Mouse (Mus musculus): ENCODE measurements at regions not wholly inside any gene's neighbourhood (a gene's known extent, or its start where the extent isn't known, plus 50 kb on each side); places are given as distances from the start of the nearest gene placed in this dataset.

- DNase-seq, result peak in 1 of 2 experiments; percentile 17
Measured at GRCm38 (mm10) chr3:68795641-68796040, 73.7 kb upstream of the 1110032F04Rik start.

DNA sequence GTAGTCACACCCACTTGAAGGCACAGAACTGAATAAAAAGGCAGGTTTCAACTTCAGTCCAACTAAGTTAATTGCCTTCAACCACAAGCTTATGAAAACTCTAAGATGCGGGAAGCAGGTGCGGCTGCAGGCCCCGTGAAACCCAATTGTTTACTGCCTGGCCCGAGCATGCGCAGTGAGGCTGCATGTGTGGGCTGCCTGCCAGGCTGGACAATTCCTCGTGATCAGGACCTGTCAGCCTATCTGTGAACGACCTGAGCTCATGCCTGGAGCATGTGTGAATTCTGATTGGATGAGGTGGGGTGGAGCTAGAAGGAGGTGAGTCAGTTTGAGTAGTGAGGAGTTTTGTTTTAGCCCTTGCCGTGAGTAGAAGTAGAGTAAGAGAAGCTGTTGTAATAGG is 71.0 kb upstream of the 1110032F04Rik start:
- DNase-seq, result peak in 1 of 2 experiments; percentile 36

DNA sequence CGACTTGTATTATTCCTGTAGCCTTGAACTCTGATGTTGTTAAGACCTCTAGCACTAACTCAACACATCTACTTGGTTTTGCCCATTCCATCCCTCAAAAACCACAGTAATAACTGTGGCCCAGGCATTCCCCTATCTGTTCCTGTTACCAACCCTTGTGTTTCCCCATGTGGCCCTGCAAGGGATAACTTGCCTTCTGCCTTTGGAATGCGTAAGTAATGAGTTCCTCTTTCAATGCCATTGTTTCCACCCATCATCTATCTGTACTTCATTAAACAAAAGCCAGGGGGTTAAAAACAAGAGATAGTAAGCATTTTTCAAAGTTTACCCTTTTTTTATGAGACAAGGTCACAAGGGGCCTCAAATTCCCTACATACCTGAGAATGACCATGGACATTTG is 60.5 kb upstream of the 1110032F04Rik start:
- no peak for DNase-seq

DNA sequence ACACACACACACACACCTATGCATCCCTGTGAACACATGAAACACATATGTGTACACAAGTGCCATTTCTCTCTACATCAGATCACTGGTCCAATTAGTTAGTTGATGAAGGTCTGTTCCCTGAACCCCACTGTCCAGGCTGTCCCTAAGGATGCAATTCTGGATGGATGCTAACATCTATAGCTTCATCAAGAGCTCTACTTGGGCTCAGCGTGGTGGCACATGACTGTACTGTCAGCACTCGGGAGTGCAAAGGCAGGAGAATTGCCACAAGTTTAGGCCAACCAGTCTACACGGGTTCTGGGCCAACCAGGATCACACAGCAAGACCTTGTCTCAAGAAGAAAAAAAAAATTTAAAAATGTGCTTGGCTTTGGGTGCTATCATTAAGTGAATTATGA is 55.9 kb upstream of the 1110032F04Rik start:
- no peak for DNase-seq

DNA sequence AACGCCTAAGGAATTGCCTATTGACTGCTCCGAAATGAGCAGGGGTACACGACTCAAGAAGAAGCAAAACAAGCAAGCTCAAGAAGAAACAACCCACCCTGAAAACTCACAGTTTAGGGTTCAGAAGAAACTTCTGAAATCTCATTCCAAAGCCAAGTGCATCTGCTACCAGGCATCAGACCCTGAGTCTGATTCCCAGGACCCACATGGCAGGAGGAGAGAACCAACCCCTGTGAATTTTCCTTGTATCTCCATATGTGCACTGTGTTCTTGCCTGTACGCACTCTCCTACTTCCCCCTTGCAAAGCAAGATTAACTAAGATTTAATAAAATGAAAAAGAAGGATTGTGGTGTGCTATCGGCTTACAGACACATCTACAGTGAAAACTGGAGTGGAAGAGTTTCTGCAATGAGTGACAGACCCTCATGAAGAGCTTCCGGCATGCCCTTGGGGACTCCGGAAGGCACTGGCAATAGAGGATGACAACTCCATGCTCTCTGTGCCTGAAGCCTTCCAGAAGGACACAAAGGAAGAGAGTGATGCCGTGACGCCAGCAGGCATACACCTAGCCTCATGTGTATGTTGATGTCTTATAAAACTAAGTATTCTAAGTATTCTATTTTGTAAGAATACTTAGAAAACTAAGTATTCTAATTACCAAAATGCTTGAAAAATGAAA is 55.2 kb upstream of the 1110032F04Rik start:
- no peak for DNase-seq

- DNase-seq, result no peak
Measured at GRCm38 (mm10) chr3:68815621-68816020, 53.8 kb upstream of the 1110032F04Rik start.

GRCm38 (mm10) chr3:68817321-68817720 is 52.1 kb upstream of the 1110032F04Rik start:
- DNase-seq, result no peak

All from kidney, postnatal 36 days (tissue).